Mouse (Mus musculus): Measurements from ENCODE around the gene Psg22.
"Not testable (repeated sequence)": the region's sequence is repeated elsewhere in the genome, so short reads cannot be mapped to it uniquely, and the experiment has no call there.

The Psg22 gene

GRCm38 (mm10) chr7:18717790-18718189, at the start of gene Psg22:
Psg22 (plus strand) TSS chr7:18718090.
- DNase-seq (ENCODE audit: low spot score): no peak

GRCm38 (mm10) chr7:18679772-18680171, 38.1 kb upstream of the Psg22 start:
- no peak for DNase-seq (ENCODE audit: low spot score)

- DNase-seq (ENCODE audit: low spot score): no peak
Measured at GRCm38 (mm10) chr7:18685586-18685985, 32.3 kb upstream of the Psg22 start.

GRCm38 (mm10) chr7:18686085-18686484, 31.8 kb upstream of the Psg22 start, which contains the start of gene Psg20:
Psg20 (minus strand) TSS chr7:18686185.
- no peak for DNase-seq (ENCODE audit: low spot score)

GRCm38 (mm10) chr7:18710331-18710730, 7.6 kb upstream of the Psg22 start:
- DNase-seq (ENCODE audit: low spot score): not testable (repeated sequence)

DNA sequence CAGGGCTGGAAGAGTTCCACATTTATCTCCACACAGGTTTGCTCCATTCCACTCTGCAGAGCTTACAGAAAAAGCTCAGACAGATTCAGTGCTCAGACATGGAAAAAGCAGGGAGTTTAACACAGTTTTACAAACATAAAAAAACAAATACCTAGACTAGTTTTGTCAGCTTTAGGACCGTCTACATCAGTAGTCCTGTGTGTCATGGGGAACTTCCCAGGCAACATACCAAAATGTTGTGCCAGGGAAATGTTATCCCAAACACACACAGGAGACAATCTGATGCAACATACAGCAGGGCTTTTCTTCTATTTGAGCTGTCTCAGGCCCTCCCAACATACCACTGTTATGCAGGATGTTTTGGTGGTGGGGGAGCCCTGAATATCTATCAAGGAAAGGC, 7.0 kb upstream of the Psg22 start:
- DNase-seq (ENCODE audit: low spot score): no peak

DNA sequence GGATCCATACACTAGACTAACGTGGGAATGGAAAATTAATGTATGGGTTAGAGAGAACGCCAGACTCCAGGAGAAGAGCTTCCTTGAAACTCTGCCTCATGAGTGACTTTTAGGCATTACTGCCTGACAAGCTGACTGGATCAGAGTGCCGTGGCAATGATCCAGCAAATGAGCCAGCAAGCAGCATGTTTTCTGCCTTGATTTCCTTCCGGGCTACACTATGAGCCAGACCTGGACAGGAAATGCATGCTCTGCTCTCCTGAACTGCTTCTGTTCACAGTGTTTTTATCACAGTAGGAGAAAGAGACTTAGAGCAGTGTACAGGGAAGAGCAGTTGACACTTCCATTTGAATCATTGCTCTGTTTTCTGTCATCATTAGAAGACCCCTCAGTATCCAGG, 2.3 kb upstream of the Psg22 start:
- no peak for DNase-seq (ENCODE audit: low spot score)

DNA sequence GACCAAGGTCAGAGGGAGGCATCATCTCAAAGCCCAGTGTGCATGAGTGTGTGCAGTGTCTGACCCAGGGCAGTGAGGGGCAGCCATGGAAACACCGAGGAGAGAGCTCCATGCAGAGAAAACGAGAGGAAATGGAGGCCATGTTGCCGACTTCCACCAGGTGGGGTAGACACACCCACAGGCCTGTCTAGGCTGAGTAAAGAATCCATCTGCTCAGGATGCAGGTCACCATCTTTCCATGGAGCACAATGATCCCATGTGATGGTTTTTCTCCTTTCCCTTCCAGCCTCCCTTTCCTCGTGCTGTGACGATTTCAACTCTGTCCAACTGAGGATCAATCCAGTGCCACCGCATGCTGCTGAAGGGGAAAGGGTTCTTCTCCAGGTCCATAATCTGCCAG, 6.1 kb downstream of the Psg22 start:
- no peak for DNase-seq (ENCODE audit: low spot score)

DNA sequence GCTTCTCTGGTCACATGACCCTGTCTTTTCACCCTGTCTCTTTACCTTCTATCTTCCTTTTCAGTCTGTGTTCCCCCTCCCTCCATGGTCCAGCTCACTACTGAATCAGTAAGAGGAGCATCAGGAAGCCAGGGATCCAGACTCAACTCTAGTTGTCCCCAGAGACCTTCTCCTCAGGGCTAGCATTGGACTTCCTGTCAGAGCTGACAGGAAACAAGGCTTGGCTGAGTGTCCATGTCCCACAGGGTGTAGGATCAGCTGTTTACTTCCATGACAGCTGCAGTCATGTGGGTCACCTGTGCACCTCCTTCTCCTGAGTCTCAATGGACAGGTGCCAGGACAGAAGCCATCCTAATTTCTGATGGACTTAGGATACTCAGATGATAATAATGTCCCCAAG, 8.0 kb downstream of the Psg22 start:
- DNase-seq (ENCODE audit: low spot score): not testable (repeated sequence)

DNA sequence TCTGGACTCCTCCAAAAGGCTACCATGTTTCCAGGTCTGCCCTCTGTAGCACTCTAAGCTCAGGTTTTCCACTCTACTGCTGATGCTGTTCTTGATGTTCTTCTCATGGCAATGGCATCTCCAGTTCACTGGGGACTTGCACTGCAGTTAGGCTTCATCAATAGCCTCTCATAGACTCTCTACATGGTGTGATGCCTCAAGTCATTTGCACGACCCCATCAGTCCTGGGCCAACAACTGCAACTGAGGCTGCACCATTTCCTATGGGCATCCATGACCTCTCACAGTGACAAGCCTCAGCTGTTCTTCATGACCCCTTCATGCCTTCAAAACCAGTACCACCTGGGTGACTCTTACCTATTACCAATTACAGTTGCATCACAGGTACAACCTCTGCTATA, 10.5 kb downstream of the Psg22 start:
- DNase-seq (ENCODE audit: low spot score): no peak

GRCm38 (mm10) chr7:18733111-18733510, 15.2 kb downstream of the Psg22 start:
- no peak for DNase-seq (ENCODE audit: low spot score)

- no peak for DNase-seq (ENCODE audit: low spot score)
Measured at GRCm38 (mm10) chr7:18734451-18734850, 16.6 kb downstream of the Psg22 start.

GRCm38 (mm10) chr7:18746189-18746860, 28.4 kb downstream of the Psg22 start:
- DNase-seq (ENCODE audit: low spot score): no peak

- DNase-seq (ENCODE audit: low spot score): not testable (repeated sequence)
Measured at GRCm38 (mm10) chr7:18747420-18747819, 29.5 kb downstream of the Psg22 start.

- no peak for DNase-seq (ENCODE audit: low spot score)
Measured at GRCm38 (mm10) chr7:18748994-18749895, 31.4 kb downstream of the Psg22 start.

DNA sequence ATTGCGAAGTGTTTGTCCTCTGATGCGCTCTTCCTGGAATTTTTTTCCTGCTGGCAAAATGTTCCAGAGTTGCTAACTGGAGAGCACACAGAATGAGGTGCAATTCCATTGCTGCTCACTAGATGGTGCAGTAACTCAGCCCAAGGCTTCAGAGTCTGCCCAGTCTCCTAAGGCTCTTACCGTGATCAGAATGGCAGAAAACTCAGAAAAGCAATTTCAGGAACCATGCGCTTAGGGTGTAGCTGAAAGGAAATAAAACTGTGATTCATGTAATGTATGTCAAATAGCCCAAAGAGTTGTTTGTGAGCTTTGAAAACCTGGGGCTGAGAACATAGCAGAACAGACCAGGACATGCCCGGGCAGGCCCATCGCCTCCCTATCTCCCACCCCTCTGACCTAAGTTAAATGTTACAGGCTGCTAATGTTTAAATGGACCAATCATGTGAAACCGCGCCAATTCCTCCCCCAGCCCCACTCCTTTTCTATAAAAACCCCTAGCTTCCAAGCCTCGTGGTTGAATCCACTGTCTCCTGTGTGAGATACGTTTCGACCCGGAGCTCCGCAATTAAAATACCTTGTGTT, 32.1 kb downstream of the Psg22 start:
- DNase-seq (ENCODE audit: low spot score): peak; percentile 15

DNA sequence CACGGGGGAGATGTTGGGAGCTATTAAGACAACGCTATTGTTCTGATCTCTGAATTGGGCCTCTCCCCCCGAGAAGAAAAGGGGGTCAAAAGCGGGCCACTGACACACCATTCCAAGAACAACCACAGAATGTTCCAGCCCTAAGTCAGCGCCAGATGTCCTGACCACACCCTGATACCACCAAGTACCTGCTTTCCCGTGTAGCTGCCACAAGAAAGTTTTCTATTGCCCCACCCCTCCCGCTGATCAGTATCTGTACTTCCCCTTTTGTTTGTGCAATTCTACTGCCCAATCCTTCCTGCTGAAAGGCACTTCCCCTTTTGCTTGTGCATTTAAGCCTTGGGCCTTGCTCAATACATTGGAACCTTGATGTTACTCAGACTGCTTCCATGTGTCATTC, 42.3 kb downstream of the Psg22 start:
- DNase-seq (ENCODE audit: low spot score): not testable (repeated sequence)

DNA sequence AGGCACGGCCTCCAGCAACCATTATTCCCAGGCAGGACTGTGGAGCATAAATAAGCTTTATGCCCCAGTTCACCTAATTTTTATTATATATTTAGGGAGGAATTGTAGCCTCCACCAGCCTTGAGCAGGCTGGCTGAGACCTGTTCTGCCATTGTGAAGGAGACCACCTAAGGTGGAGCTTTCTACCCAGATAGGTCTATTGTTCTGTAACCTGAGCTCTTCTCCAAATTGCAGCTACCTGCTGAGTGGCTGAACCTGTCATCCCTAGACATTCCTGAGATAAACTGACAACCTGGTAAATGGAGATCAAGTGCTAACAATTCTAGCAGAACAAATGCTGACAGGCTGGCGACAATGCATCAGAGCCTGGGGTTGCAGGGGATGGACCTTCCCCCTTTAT, 45.0 kb downstream of the Psg22 start:
- not testable (repeated sequence) for DNase-seq (ENCODE audit: low spot score)

Measured in ovary, postnatal 36 days (tissue).